Mouse (Mus musculus) adipose tissue, adult 10 weeks (tissue): Measurements from ENCODE around the gene Rimklb. TPM values are rescaled to one million over a fixed set of nuclear protein-coding genes. Genes with fewer than 3 reads are reported as not detected.

Experiments
- polyA plus RNA-seq: library from polyadenylated mRNA; stranded (reverse); fragments of 350-450 nt; fragmentation: Illumina TruSeq; extraction: RNeasy Lipid Tissue Mini Kit (QIAGEN cat#74804); gene quantifications from one replicate; pipeline ENCODE4 v1.2.3, GENCODE M21; 2014; ENCODE audit warnings: low read depth, low replicate concordance

Gene Rimklb
- polyA plus RNA-seq, result 15.4 TPM

DNA sequence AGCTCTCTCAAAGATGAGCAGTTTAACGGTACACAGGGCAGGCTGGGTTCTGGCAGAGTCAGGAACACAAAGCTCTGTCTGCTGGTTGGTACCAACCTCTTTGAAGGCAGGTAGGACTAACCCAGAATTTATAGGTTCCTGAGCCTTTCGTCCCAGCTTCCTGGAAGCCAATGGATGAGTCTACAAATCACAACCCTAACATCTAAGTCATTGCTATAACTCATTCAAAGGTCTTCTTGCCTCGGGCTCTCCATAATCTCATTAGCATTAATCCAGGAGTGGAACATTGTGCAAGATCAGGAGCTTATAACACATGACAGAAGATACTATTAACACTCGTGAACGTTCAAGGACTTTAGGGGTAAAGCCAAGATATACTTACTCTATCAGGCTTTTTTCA is at the start of gene Rimklb:
Gene Rimklb, minus strand, starts transcription at position 101 of the 400 bp plus-strand sequence.

DNA sequence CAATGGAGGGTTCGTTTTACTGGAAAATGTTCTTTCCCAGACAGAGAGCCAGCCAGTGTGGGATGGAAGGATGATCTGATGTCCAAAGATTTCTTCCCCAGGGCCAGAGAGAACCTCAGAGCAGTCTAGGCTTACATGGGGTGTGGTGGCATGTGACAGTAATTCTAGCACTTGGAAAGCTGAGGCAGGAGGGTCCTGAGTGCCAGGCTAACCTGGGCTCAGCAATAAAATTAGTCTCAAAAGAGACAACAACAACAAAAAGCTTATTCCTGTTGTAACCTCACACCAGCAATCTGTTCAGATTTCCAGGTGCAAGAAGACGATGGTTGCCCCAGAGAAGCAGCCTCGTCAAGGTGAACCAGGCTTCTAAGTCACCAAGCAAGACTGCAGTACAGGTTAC is 7.0 kb upstream of the Rimklb start, which contains the start of gene Mfap5:
Gene Mfap5, plus strand, starts transcription at position 301 of the 400 bp plus-strand sequence.

Other genes starting within 250 kb of the Rimklb start
- gene Klrg1, start 215.9 kb downstream of the Rimklb start, polyA plus RNA-seq, result 0.43 TPM
- 134 TPM for gene M6pr, start 190.0 kb downstream of the Rimklb start, polyA plus RNA-seq
- gene Phc1, start 158.2 kb downstream of the Rimklb start, polyA plus RNA-seq, result 18.4 TPM
- 62.5 TPM for gene Mfap5, start 7.1 kb upstream of the Rimklb start, polyA plus RNA-seq
- not detected for gene Aicda, start 55.0 kb upstream of the Rimklb start, polyA plus RNA-seq
- 23.1 TPM for gene Apobec1, start 103.7 kb upstream of the Rimklb start, polyA plus RNA-seq
- 0.24 TPM for gene Gdf3, start 111.3 kb upstream of the Rimklb start, polyA plus RNA-seq
- not detected for gene Dppa3, start 127.6 kb upstream of the Rimklb start, polyA plus RNA-seq
- gene Nanog, start 208.7 kb upstream of the Rimklb start, polyA plus RNA-seq, result 0.45 TPM